Mouse (Mus musculus) embryonic fibroblast, embryonic 13.5 days (primary cell): ENCODE results near the gene Dtnb.

Experiments
- CTCF ChIP-seq: IDR thresholded peaks from 2 replicates; pipeline ENCODE4 v1.5.1; 2011; ENCODE audit warnings: mild to moderate bottlenecking, control low read depth, low read length, moderate library complexity, borderline replicate concordance; ENCODE audit not compliant: insufficient read depth
- POLR2A ChIP-seq: IDR thresholded peaks from 2 replicates; pipeline ENCODE4 v1.6.1; 2011; ENCODE audit warnings: low read depth, mild to moderate bottlenecking, control low read depth, low read length, moderate library complexity

DNA sequence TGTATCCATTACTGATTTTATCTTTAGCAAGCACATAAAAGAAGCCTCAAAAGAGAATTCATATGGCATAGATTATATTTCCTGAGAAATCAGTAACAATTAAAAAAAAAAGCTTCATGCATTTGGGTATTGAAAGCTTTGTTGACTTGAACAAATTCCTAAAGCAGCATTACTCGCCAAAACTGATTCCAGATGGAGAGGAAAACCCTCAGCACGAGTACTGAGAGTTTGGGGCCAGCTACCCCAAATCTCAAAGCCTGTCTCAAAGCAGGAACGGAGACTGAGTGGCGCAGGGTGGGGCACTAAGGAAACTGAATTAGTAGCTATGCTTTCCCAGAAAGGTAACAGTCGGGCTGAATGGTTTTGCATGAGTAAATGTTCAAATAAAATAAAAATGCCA, 108.5 kb downstream of the Dtnb start:
- TF ChIP-seq CTCF, result no peak
- TF ChIP-seq POLR2A, result no peak
